Mouse (Mus musculus) frontal cortex, postnatal 36 days (tissue): ENCODE data around the gene Tcl1b5.
"Not testable (repeated sequence)": the region's sequence is repeated elsewhere in the genome, so short reads cannot be mapped to it uniquely, and the experiment has no call there.

ENCODE experiments used
- DNase-seq, 2 experiments: peaks; one replicate each; pipeline ENCODE4 v3.0.0; 2022; ENCODE audit warnings: low spot score in 2 of 2

Tcl1b5 gene

DNA sequence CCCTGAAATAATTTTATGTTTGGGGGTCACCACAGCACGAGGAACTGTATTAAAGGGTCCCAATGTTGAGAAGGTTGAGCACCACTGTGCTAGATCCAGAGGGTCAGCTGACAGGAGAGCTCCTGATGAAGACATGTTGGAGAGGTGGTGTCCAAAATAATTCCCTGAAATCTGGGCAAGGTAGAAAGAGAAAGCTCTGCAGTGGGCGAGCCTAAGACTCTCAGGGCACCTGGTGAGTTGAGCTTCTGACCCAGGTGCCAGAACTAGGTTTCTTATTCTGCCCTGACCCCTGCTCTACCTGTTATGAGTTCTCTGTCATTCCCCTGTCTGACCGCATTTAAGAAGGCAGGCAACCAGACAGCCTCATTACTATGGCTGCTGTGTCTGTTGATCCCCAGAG lies at the start of gene Tcl1b5:
Gene Tcl1b5, plus strand, starts transcription at position 301 of the 400 bp plus-strand sequence.
- not testable (repeated sequence) for DNase-seq

DNA sequence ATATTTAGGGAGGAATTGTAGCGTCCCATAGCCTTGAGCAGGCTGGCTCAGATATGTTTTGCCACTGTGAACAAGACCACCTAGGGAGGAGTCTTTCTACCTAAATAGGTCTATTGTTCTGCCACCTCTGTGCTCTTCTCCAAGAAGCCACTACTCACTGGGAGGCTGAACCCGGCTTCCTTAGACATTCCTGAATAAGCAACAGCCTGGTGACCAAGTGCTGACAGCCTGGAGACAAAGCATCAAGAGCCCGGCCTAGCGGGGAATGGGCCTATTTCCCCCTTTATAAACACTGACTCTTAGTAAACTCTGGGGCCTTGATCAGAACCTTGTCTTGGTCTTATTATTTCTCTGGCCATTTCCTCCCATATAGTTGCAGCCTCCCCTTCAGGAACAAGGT lies 49.6 kb upstream of the Tcl1b5 start:
- DNase-seq, result no peak

DNA sequence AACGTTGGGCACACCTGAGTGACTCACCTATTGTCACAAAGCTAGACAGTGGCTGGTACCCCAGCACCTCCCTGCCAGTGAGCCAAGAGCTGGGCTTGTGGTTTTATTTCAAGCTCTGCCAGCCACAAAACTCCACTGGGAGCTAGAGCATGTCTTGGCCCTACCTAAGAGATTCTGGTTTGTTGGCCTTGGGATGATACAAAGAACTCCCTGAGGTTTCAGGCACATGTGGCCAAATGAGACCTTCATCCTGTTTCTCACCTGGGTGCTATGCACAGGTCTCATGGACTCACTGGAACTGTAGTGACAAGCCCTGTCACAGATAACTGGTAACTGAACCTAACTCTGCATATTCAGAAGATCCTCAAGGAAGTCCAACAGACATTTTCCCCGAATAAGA lies 48.5 kb upstream of the Tcl1b5 start:
- DNase-seq, result no peak

DNA sequence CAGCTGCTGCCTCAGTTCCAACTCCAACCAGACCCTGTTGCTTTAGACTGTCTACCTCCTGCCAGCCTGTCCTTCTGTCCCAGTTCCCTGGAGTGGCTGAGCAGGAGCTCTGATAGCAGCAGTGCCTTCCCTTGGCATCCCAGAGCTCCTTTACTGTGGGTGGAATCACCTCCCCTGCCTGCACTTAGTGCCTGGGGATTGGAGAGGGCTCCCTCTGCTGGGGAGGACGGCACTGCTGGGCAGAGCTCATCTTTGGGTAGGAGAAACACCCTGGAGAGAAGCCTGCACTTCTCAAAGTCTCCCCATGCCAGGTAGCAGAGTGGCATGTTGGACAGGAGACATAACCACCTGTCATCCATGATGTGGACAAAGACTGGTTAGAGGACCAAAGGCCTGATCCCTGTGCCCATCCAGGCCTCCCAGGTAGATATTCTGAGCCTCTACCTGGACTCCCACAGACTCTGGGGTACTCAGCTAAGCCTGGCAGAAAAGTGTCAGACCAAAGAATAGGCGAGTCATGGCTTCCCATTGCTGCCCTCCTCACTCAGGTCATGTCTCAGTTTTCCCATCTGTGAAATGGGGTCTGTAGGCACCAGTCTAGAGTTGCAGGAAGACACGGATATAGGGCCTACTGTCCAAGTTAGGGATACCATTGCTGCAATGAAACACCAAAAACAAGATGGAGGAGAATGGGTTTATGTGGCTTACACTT lies 46.5 kb upstream of the Tcl1b5 start:
- not testable (repeated sequence) for DNase-seq

DNA sequence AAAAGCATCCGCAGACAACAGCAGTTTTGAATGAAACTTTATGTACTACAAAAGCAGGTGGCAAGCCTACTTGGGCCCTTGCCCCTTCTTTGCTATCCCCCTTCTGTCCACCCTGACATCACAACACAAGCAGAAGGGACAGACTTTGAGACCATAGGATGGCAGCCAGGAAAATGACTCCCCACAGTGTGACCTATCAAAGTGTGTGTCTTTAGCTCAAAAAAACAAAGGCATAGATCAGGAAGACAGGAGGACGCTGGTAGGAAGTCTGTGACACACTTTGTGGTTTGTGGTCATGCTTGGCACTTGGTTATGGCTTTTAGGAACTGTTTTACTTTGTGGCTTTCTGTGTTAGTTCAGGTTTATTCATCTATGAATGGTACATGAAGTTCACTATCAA lies 42.0 kb upstream of the Tcl1b5 start:
- DNase-seq, result not testable (repeated sequence)

DNA sequence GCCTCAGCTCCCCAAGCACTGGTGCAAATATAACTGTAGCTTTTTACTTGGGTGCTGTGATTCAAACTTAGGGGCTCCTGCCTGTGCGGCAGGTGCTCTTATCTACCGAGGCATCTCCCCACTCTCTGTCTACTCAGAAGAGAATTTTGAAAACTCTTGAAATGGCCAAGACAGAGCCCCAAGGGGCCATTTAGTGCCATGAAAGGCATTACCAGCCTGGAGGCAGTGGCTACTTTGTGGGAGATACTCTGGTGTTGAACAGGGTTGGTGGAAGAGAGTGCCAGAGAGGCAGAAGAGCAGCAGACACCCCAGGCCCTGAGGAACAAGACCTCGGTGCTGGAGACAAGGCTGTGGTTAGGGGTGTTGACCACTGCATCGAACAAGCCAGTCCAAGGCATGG lies 41.3 kb upstream of the Tcl1b5 start:
- not testable (repeated sequence) for DNase-seq

DNA sequence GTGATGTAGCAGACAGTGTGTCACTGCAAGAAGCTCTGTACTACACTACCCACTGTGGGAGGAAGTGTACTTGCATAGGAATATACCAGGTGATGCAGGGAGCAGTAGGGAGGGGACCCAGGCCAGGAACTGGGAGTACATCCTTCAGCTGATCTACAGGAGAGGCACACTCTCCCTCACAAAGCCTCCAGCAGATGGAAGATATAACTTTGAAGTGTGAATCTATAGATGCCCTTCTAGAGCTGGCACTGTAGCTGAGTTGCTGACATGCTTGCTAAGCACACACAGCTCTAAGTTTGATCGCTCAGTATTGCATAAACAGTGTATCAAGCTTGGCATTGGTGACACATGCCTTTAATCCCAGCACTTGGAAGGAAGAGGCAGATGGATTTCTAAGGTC lies 38.4 kb upstream of the Tcl1b5 start:
- DNase-seq, result not testable (repeated sequence)

DNA sequence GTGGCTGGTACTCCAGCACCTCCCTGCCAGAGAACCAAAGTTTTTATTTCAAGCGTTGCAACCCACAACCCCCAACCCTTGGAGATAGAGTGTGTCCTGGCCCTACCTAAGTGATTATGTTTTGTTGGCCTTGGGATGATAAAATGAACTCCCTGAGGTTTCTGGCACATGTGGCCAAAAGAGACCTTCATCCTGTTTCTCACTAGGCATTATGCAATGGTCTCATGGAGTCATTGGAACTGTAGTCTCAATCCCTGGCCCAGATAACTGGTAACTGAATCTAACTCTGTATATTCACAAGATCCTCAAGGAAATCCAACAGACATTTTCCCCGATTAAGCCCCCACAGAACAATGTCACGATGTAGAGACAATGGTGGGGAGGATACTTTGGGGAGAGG lies 33.0 kb upstream of the Tcl1b5 start:
- DNase-seq, result no peak

DNA sequence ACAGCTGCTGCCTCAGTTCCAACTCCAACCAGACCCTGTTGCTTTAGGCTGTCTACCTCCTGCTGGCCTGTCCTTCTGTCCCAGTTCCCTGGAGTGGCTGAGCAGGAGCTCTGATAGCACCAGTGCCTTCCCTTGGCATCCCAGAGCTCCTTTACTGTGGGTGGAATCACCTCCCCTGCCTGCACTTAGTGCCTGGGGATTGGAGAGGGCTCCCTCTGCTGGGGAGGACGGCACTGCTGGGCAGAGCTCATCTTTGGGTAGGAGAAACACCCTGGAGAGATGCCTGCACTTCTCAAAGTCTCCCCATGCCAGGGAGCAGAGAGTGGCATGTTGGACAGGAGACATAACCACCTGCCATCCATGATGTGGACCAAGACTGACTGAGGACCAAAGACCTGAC lies 31.2 kb upstream of the Tcl1b5 start:
- DNase-seq, result not testable (repeated sequence)

DNA sequence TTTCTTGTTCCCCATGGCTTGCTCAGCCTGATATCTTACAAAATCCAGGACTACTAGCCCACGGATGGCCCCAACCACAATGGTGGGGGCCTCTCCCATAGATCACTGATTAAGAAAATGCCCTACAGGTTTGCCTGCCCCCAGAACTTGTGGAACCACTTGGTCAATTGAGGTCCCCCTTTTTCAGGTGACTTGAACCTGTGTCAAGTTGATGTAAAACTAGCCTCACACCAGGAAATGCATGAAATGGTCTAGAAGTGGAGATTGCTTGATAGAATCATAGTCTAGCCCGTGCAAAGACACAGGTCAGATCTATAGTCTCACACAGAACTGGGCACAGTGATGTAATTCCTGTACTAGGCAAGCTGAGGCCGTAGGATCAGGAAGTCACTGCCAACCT lies 30.4 kb upstream of the Tcl1b5 start, which contains the start of gene Tcl1b2:
Gene Tcl1b2, plus strand, starts transcription at position 301 of the 400 bp plus-strand sequence.
- DNase-seq, result no peak

DNA sequence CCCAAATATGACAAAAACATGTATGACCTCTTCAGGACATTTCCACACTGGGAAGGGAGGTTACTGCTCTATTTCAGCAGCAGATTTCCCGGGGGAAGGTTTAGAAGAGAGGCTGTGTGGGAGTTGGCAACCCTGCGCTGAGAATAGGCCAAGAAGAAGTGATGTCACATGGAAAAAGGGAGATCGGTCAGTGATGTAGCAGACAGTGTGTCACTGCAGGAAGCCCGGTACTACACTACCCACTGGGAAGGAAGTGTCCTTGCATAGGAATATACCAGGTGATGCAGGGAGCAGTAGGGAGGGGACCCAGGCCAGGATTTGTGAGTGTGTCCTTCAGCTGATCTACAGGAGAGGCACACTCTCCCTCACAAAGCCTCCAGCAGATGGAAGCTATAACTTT lies 20.9 kb upstream of the Tcl1b5 start:
- DNase-seq, result peak; percentile 4 to 8

DNA sequence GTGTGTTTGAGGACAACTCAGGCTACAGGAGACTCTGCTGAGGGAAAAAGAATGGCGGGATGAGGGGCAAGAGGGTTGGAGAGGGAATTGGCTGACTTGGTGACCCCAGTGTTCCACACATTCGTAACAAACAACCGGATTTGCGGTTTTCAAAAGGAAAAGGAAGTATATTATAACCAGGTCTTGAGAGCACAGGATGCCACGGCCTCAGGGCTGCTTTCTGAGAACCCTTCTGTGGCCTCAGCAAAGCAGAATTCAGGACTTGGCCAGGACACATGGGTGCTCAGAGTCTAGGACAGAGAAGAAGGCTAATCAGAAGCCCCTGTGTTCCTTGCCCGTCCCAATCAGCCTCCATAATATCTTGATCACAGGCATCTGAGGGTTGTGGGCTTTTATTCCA lies 17.3 kb upstream of the Tcl1b5 start:
- DNase-seq, result no peak

DNA sequence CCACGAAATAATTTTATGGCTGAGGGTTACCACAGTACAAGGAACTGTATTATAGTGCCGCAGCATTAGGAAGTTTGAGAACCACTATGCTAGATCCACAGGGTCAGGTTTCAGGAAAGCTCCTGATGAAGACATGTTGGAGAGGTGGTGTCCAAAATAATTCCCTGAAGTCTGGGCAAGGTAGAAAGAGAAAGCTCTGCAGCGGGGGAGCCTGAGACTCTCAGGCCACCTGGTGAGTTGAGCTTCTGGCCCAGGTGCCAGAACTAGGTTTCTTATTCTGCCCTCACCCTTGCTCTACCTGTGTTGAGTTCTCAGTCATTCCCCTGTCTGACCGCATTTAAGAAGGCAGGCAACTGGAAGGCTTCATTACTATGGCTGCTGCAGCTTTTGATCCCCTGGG lies 16.8 kb upstream of the Tcl1b5 start, which contains the start of gene Tcl1b1:
Gene Tcl1b1, plus strand, starts transcription at position 301 of the 400 bp plus-strand sequence.
- no peak for DNase-seq

DNA sequence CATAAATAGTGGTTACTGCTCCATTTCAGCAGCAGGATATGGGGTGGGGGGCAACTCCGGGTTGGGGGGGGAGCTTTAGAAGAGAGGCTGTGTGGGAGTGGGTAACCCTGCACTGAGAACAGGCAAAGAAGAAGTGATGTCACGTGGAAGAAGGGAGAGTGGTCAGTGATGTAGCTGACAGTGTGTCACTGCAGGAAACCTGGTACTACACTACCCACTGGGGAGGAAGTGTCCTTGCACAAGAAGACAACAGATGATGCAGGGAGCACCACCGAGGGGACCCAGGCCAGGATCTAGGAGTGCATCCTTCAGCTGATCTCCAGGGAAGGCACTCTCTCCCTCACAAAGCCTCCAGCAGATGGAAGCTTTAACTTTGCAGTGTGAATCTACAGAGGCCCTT lies 9.4 kb upstream of the Tcl1b5 start:
- DNase-seq, result no peak

DNA sequence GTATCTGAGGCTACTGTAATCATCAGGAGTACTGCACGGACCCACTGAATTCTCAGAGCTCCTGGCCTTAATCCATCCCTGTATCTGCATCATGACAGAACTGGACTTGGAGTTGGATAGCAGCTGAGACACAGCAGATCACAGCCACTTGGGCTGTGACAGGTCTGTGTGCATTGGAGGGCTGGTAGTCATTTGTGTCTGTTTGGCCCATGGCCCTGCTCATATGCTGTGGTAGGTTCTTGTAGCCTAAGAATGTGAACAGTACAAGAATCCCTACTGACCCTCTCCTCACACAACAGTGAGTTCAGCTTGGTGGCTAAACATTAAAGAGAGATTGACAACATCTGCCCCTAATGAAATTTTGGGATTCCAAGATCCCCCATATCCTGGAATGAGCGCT lies 2.8 kb upstream of the Tcl1b5 start:
- DNase-seq, result no peak

DNA sequence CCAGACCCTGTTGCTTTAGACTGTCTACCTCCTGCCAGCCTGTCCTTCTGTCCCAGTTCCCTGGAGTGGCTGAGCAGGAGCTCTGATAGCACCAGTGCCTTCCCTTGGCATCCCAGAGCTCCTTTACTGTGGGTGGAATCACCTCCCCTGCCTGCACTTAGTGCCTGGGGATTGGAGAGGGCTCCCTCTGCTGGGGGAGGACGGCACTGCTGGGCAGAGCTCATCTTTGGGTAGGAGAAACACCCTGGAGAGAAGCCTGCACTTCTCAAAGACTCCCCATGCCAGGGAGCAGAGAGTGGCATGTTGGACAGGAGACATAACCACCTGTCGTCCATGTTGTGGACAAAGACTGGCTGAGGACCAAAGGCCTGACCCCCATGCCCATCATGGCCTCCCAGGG lies 1.8 kb upstream of the Tcl1b5 start:
- DNase-seq, result peak; percentile 29 to 45

DNA sequence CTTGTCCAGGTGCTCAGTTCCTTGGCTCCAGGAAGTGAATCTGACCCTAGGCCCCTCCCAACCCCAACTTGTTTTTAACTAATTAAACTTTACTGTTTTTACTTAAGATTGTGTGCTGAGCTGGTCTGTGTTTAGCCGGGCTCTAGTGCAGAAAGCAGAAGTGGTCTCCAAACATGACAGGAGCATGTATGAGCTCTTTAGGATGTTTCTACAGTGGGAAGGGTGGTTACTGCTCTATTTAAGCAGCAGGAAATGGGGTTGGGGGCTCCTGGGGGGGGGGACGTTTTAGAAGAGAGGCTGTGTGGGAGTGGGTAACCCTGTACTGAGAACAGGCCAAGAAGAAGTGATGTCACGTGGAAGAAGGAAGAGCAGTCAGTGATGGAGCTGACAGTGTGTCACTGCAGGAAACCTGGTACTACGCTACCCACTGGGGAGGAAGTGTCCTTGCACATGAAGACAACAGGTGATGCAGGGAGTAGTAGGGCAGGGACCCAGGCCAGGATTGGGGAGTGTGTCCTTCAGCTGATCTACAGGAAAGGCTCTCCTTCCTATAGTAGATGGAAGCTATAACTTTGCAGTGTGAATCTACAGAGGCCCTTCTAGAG lies 5.0 kb downstream of the Tcl1b5 start:
- not testable (repeated sequence) for DNase-seq

DNA sequence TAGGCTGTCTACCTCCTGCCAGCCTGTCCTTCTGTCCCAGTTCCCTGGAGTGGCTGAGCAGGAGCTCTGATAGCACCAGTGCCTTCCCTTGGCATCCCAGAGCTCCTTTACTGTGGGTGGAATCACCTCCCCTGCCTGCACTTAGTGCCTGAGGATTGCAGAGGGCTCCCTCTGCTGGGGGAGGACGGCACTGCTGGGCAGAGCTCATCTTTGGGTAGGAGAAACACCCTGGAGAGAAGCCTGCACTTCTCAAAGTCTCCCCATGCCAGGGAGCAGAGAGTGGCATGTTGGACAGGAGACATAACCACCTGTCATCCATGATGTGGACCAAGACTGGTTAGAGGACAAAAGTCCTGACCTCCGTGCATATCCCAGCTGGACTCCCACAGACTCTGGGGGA lies 12.8 kb downstream of the Tcl1b5 start:
- DNase-seq, result peak; percentile 2 to 10

DNA sequence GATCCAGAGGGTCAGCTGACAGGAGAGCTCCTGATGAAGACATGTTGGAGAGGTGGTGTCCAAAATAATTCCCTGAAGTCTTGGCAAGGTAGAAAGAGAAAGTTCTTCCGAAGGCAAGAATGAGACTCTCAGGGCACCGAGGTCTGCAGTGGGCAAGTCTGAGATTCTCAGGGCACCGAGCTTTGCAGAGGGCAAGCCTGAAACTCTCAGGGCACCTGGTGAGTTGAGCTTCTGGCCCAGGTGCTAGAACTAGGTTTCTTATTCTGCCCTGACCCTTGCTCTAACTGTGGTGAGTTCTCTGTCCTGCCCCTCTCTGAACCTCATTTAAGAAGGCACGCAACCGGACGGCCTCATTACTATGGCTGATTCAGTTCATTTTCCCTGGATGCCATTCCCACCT lies 14.6 kb downstream of the Tcl1b5 start, which contains the start of gene Tcl1b3:
Gene Tcl1b3, plus strand, starts transcription at position 301 of the 400 bp plus-strand sequence.
- not testable (repeated sequence) for DNase-seq

DNA sequence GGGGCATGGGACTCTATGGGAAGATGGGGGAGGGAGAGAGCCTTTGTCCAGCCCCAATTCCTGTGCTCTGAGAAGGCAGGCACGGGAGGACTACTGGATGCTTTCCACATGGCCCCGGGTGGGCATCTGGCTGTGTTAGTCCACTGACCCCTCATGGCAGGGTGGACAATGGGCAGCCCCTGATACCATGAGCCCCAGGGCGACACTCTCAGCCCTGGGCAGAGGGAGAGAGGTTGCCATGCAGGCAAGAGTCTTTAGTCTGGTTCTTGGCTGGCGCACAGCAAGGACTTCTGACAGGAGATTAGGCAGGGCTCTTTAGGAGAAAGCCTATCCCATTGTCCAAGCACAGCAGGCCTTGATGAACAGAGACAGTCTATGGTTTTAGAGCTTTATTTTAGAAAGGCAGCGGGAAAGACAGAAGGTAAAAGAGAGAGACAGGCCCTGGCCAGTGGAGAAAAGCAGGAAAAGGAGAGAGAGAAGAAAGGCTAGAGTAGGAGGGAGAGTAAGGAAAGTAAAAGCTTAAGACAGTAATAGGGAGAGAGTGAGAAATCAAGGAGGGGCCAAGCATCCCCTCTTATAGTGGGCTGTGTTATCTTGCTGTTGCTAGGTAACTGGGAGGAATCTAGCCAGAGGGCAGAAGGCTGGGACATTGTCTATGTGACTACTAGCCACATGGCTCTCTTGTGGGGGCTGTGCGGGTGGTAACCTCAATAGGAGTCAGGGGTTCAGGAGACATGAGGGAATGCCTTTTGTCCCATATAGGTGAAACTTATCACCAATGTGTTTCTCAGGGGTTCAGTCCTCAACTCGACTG lies 23.7 kb downstream of the Tcl1b5 start:
- DNase-seq, result not testable (repeated sequence)

DNA sequence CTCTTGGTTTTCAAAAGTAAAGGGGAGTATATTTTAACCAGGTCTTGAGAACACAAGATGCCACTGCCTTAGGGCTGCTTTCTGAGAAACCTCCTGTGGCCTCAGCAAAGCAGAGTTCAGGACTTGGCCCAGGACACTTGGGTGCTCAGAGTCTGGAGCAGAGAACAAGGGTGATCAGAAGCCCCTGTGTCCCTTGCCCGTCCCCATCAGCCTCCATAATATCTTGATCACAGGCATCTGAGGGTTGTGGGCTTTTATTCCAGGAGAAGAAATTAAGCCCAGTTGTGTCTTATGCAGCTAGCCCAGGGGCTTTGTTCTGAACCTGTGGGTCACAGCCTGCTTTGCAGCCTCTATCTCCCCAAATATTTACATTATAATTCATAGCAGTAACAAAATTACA lies 25.5 kb downstream of the Tcl1b5 start, which contains the start of gene Tcl1b4:
Gene Tcl1b4, plus strand, starts transcription at position 301 of the 400 bp plus-strand sequence.
- not testable (repeated sequence) for DNase-seq

DNA sequence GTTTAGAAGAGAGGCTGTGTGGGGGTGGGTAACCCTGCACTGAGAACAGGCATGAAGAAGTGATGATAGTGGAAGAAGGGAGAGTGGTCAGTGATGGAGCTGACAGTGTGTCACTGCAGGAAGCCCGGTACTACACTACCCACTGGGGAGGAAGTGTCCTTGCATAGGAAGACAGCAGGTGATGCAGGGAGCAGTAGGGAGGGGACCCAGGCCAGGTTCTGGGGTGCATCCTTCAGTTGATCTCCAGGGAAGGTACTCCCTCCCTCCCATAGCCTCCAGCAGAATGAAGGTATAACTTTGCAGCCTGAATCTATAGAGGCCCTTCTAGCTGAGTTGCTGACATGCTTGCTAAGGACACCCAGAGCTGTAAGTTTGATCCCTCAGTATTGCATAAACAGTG lies 30.9 kb downstream of the Tcl1b5 start:
- DNase-seq, result no peak
